Mouse (Mus musculus): Measurements from ENCODE around the gene Gm20388.

- TF ChIP-seq CTCF (IDR thresholded peaks at IDR 0.05; ENCODE audit: low read depth) (peak; percentile 42), EP300 (optimal IDR thresholded peaks at IDR 0.05) (no peak)
These were observed 2100.5 kb downstream of the Gm20388 start for GRCm38 (mm10) chr8:122011066-122011588.
